Mouse (Mus musculus): ENCODE data around the gene Nrxn3.

Gene Nrxn3

GRCm38 (mm10) chr12:89312586-89312985 lies 589.9 kb downstream of the Nrxn3 start:
- no peak for DNase-seq (ENCODE audit: low read depth, low spot score)

DNA sequence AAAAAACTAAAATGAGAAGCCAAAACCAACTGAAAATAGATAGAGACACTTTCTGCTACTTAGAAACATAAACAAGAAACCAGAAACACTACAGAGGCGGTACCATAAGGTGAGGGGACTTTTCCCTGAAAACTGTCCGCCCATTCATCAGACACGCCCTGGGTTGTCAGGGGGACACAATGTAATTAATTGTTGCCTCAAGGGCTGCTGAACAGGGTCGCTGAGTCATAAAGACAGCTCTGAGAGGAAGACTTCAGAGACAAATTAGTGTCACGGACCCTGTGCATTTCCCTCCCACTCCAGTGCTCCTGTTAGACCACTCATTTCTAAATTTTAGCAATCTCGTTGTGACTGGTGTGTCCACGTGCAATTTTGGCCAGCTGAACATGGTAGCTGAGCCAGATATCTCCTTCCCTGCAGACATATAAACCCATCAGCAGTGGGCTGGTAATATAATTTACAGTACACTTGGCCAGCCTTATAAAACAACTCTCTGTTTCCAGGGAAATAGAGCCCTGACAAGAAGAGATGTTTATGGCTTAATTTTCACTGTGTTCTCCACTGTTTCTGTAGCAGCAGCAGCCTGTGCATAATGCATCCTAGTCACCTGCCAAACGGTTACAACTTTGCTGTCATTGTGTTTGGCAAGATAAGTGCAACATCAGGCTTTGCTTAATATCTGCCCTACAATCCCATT lies 603.3 kb downstream of the Nrxn3 start:
- DNase-seq (ENCODE audit: low read depth, low spot score), result no peak

GRCm38 (mm10) chr12:89331474-89332263 lies 609.0 kb downstream of the Nrxn3 start:
- DNase-seq (ENCODE audit: low read depth, low spot score), result peak; percentile 60

DNA sequence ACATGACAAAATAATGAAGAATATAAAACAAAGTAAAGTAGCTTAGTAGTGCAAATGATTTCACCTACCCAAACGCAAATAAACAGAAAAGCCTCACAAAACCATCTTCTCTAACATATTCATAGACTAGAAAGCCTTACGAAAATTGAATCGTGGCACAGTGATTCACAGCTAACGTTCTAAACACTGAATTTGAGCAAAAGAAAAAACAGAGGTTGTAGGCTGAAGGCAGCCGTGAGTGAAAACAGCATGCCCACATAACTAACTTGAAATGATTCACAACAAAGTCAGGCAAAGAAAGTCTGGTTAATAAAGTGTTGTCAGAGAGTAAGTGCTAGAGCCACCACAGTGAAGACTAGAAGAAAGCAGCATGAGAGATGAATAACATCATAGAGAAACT lies 610.8 kb downstream of the Nrxn3 start:
- DNase-seq (ENCODE audit: low read depth, low spot score), result no peak

DNA sequence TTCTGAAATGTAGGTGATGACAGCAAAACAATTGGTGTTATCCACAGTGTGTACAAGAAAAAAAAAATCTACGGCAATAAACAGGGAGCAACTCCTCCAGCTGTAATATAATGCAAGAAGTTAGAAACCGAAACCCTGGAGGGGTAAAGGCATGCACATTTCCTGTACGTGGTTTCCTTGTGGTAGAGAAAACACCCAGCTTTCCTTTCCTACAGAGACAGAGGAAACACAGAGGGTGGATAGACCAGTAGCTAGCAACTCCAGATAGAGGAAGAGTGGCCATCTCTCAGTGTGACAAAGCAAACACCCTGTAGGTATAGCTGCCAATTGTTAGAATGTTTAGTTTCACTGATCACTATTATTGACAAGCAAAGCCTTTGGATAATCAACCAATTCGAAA lies 642.2 kb downstream of the Nrxn3 start:
- no peak for DNase-seq (ENCODE audit: low read depth, low spot score)

DNA sequence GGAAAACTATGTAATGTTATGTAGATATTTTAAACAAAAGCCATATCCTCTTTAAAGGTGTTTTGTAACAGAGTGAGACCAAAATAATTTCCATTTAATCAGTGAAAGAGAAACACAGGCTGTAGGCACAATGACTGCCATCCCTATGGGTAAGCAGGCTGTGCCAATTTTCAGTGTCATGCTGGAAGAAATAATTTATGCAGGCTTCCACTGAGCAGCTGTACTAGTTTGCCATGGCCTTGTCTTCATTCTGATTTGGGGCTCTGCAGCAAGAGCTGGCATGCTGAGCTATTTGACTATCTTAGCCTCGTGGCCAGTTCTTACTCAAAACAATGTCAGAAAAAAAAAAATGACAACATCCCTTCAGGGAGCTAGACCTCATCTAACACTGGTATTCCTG lies 647.3 kb downstream of the Nrxn3 start:
- DNase-seq (ENCODE audit: low read depth, low spot score), result no peak

GRCm38 (mm10) chr12:89376600-89376999 lies 653.9 kb downstream of the Nrxn3 start:
- DNase-seq (ENCODE audit: low read depth, low spot score), result no peak

GRCm38 (mm10) chr12:89377051-89377643 lies 654.5 kb downstream of the Nrxn3 start:
- peak; percentile 75 for DNase-seq (ENCODE audit: low read depth, low spot score)

DNA sequence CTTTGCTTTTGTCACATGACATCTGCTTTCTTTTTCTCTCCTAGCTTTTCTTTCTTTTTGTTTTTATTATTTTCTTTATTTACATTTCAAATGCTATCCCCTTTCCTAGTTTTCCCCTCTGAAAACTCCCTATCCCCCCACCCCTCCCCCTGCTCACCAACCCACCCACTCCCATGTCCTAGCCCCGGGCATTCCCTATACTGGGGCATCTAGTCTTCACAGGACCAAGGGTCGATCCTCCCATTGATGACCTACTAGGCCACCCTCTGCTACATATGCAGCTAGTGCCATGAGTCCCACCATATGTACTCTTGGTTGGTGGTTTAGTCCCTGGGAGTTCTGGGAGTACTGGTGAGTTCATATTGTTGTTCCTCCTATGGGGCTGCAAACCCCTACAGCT lies 655.0 kb downstream of the Nrxn3 start:
- no peak for DNase-seq (ENCODE audit: low read depth, low spot score)

DNA sequence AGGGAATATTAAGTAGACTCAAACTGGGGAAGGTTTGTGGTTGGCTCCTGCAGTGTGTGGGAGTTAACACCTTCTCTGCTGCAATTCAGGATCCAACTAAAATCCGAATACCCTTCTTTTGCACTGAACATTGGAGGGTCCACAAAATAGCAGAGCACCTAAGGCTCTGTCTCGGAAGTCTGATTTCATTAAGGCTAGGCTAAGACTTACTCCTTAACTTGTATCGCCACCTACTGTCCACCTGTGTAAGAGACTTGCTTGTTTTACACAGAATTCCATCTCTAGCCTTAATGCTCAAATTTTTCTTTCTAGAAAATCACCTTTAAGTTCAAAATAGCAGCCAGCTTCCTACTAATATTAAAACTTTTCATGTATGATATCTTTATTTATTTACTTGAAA lies 660.6 kb downstream of the Nrxn3 start:
- DNase-seq (ENCODE audit: low read depth, low spot score), result peak; percentile 56

DNA sequence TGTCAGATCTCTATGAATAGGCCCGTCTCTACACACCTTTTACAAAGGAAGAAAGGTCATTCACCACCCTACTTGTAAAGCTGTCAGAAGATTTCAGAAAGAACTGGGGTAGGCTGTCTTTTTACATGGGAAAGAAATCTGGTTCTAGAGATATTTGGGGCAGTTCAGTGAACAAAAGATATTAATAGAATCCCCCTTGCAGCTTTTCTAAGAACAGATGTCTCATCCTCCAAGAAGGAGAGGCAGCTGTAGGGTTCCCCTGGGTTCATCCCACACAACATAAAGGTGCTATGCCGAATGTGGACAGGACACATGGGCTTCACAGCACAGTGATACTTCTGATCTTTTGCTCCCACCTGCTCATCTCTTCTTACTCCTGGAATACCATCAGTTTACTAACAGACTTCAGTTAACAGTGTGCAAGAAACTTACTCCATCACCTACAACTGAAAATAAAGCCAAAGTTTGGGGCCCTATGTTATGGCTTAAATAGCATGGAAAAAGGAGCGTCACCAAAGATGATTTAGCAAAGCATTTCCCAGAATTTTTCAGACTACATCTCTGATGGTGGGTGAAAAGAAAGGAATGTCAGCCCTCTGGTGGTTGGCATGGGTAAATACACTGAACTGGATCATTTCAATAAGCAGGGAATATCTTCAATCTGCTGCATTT lies 672.6 kb downstream of the Nrxn3 start:
- DNase-seq (ENCODE audit: low read depth, low spot score), result no peak

- DNase-seq (ENCODE audit: low read depth, low spot score), result no peak
These were observed 713.8 kb downstream of the Nrxn3 start for GRCm38 (mm10) chr12:89436519-89436918.

DNA sequence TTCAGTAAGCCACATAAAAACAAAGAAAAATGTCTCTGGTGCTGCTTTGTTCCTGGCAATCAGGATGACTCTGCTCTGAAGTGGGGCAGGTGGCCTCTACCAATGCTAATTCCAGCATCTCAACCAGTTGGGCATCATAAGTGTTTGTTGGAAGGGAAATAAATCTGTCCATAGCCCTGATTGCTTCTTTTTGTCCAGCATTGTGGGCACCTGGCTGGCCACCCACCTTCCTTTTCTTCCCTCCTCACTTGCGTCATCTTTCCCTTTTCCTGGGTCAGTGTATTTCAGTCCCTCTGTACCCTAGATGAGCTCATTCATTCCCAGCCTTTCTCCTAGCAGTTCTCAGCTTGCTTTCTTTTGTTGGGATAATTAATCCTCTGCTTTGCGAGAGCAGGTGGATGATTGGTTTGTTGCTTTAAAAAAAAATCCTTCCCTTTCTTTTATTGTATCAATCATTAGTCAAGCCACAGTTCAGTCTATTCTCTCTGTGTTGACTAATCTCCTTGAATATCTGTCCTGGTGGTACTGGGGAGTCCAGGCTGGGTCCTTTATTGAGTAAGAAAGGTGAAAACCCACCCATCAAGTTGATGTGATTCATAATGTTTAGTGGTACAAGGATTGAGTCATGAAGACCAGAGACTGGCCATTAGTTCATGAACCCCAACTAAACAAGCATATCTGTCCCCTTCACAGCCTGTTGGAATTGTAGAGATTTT lies 719.8 kb downstream of the Nrxn3 start:
- no peak for DNase-seq (ENCODE audit: low read depth, low spot score)

- peak; percentile 66 for DNase-seq (ENCODE audit: low read depth, low spot score)
These were observed 728.1 kb downstream of the Nrxn3 start for GRCm38 (mm10) chr12:89450667-89451298.

GRCm38 (mm10) chr12:89470226-89470625 lies 747.5 kb downstream of the Nrxn3 start:
- DNase-seq (ENCODE audit: low read depth, low spot score), result no peak

GRCm38 (mm10) chr12:89471289-89471688 lies 748.6 kb downstream of the Nrxn3 start:
- no peak for DNase-seq (ENCODE audit: low read depth, low spot score)

DNA sequence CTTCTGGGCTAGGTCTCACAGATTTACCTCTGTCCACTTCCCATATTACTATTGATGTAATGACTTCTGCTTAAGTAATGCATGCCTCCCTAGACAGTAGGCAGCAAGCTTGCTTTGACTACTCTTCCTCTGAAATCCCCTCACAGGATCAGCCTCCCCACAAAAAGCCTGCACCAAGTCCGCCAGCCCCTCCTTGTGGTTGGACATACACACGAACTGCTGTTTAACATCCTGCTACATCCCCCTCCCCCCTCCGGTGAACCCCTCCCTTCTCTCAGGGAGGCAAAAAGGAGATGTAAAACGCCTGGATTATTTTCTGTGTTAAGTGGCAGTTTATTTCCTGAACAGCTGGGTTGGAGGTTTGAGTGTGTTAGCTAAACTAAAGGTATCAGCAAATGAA lies 749.2 kb downstream of the Nrxn3 start:
- no peak for DNase-seq (ENCODE audit: low read depth, low spot score)

- DNase-seq (ENCODE audit: low read depth, low spot score), result peak; percentile 24
These were observed 756.4 kb downstream of the Nrxn3 start for GRCm38 (mm10) chr12:89479096-89479495.

DNA sequence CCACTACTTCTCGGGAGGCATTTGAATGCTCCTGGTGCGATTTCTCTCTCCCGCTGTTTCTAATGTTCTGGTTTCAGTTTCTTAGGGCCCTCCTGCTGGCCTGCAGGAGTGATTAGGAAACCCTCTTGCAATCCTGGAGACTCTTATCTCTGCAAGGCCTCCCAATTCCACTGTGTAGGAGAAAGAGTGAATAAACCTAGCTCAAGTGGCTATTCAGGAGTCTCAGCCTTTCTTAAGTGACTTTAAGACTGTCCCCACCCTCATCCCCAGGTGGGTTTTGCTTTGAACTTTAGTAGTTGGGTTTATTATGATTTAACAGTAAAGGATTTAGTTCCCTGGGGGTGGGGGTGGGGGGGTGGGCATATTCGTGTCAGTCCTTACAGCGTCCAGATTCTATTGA lies 759.5 kb downstream of the Nrxn3 start:
- no peak for DNase-seq (ENCODE audit: low read depth, low spot score)

- DNase-seq (ENCODE audit: low read depth, low spot score), result no peak
These were observed 781.4 kb downstream of the Nrxn3 start for GRCm38 (mm10) chr12:89504026-89504425.

- DNase-seq (ENCODE audit: low read depth, low spot score), result peak; percentile 59
These were observed 782.6 kb downstream of the Nrxn3 start for GRCm38 (mm10) chr12:89505121-89505764.

Data from brain, embryonic 18.5 days (tissue).